Mouse (Mus musculus) limb, embryonic 10.5 days (tissue): Measurements from ENCODE around the gene Gucy1a1. TPM values are rescaled to one million over a fixed set of nuclear protein-coding genes. Genes with fewer than 3 reads are reported as not detected.

ENCODE experiments used
- DNase-seq: peaks from one replicate; pipeline ENCODE4 v3.0.0-alpha.2; 2017; ENCODE audit warnings: low spot score
- H3K27ac ChIP-seq: fragments of 300-500 bp; sonication (generic); 2 replicates; pipeline ENCODE4 v1.5.1; 2016; ENCODE audit warnings: mild to moderate bottlenecking
- H3K27me3 ChIP-seq: fragments of 300-500 bp; sonication (generic); 2 replicates; pipeline ENCODE4 v1.6.1; 2016; ENCODE audit warnings: low read depth, mild to moderate bottlenecking; ENCODE audit not compliant: poor library complexity, severe bottlenecking
- H3K36me3 ChIP-seq: fragments of 300-500 bp; sonication (generic); 2 replicates; pipeline ENCODE4 v1.6.1; 2016; ENCODE audit warnings: mild to moderate bottlenecking, moderate library complexity
- H3K4me1 ChIP-seq: fragments of 300-500 bp; sonication (generic); 2 replicates; pipeline ENCODE4 v1.6.1; 2016
- H3K4me3 ChIP-seq: fragments of 300-500 bp; sonication (generic); 2 replicates; pipeline ENCODE4 v1.5.1; 2016; ENCODE audit warnings: mild to moderate bottlenecking, moderate library complexity
- H3K9me3 ChIP-seq: fragments of 300-500 bp; sonication (generic); replicated peaks from 2 replicates; pipeline ENCODE4 v1.6.1; 2016; ENCODE audit warnings: mild to moderate bottlenecking
- WGBS: fragments of 180-500 bp; shearing (Covaris S2); methylation state at CpG from one replicate; pipeline ENCODE4 v1.1.7; 2016; 5-methylcytosine and 5-hydroxymethylcytosine counted together
- polyA plus RNA-seq: library from polyadenylated mRNA; unstranded; fragments of >200 nt; fragmentation: Nextera tagmentation; extraction: Ambion mirVana; gene quantifications from 2 replicates; pipeline ENCODE4 v1.2.1, GENCODE M21; 2016

The Gucy1a1 gene
- polyA plus RNA-seq, 1 experiment from 2014 or later, result 0.60 TPM

- H3K27ac ChIP-seq, result no peak overlapping the region
These were observed 84.0 kb downstream of the Gucy1a1 start for GRCm38 (mm10) chr3:82061402-82062180.

GRCm38 (mm10) chr3:82057201-82057600 is 88.4 kb downstream of the Gucy1a1 start:
- H3K4me1 ChIP-seq, result peaks cover 5% of the 10 kb centered on the region; the same call in 1 of the 2 replicates
- WGBS, result 62% methylated on average over 5 of the region's 5 CpGs
- no peaks in the 10 kb centered on the region for H3K9me3 ChIP-seq
- H3K27me3 ChIP-seq, result no peaks in the 10 kb centered on the region
- no peak for DNase-seq
- H3K27ac ChIP-seq, result no peak overlapping the region
- no peaks in the 10 kb centered on the region for H3K36me3 ChIP-seq
- H3K4me3 ChIP-seq, result no peak overlapping the region

More at GRCm38 (mm10) chr3:82061402-82062180, 84.0 kb downstream of the Gucy1a1 start:
- no peaks in the 10 kb centered on the region for H3K27me3 ChIP-seq
- WGBS, result 54% methylated on average over 9 of the region's 9 CpGs
- no peaks in the 10 kb centered on the region for H3K4me1 ChIP-seq
- no peak overlapping the region for H3K4me3 ChIP-seq
- no peak for DNase-seq
- no peaks in the 10 kb centered on the region for H3K9me3 ChIP-seq
- no peaks in the 10 kb centered on the region for H3K36me3 ChIP-seq

GRCm38 (mm10) chr3:82054283-82054974 is 91.2 kb downstream of the Gucy1a1 start:
- peaks cover 12% of the 10 kb centered on the region; the same call in 1 of the 2 replicates for H3K4me1 ChIP-seq
- H3K4me3 ChIP-seq, result no peak overlapping the region
- H3K9me3 ChIP-seq, result no peaks in the 10 kb centered on the region
- no peak for DNase-seq
- 44% methylated on average over 5 of the region's 5 CpGs for WGBS
- H3K27me3 ChIP-seq, result no peaks in the 10 kb centered on the region
- H3K36me3 ChIP-seq, result no peaks in the 10 kb centered on the region
- no peak overlapping the region for H3K27ac ChIP-seq

DNA sequence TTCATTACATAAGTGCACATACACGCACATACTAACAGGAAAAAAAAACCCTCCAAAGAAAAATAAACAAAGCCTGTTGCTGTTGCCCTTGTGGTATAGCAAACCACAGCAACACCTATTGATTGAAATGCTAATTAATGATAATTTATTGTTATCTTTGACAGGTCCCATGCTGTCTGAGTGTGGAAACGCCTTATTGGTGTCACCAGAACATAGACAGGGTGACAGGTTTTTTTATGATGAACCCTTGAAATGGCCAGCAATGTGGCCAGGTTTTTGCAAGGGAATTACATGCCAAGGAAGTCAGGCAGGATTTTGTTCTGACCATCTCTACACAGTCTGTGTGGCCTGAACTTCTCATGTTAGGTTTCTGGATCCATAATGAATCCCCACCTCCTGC is 93.6 kb downstream of the Gucy1a1 start:
- 47% methylated on average over 2 of the region's 2 CpGs for WGBS
- H3K4me1 ChIP-seq, result peaks cover 15% of the 10 kb centered on the region; the same call in 1 of the 2 replicates
- no peak for DNase-seq

DNA sequence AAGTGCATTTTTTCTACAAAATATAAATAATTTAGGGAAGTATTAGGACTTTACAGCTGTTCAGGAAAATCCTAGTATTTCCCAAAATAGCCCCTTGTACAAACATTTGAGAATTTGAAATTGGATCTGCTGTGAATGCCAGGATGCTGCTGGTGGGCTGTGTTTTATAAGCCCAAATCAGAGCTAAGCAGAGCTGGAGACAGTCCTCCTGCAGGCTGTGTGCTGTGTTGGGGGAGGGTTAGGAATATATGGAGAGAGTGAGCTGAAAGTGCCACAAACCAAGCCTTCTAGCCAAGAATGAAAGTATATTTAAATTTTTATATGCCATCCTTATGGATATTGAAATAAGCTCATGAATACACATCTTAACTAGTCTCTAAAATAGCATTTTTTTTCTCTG is 94.1 kb downstream of the Gucy1a1 start:
- no peaks in the 10 kb centered on the region for H3K27me3 ChIP-seq
- no peaks in the 10 kb centered on the region for H3K36me3 ChIP-seq
- H3K9me3 ChIP-seq, result no peaks in the 10 kb centered on the region
- peaks cover 15% of the 10 kb centered on the region; the same call in 1 of the 2 replicates for H3K4me1 ChIP-seq
- no peak for DNase-seq
- no peak overlapping the region for H3K4me3 ChIP-seq
- no peak overlapping the region for H3K27ac ChIP-seq

More for the DNA sequence above, 93.6 kb downstream of the Gucy1a1 start:
- H3K4me3 ChIP-seq, result no peak overlapping the region
- no peaks in the 10 kb centered on the region for H3K9me3 ChIP-seq
- no peaks in the 10 kb centered on the region for H3K36me3 ChIP-seq
- no peaks in the 10 kb centered on the region for H3K27me3 ChIP-seq
- no peak overlapping the region for H3K27ac ChIP-seq

GRCm38 (mm10) chr3:82048681-82049080 is 96.9 kb downstream of the Gucy1a1 start:
- peak overlapping the region; percentile 53; the same call in 1 of the 2 replicates for H3K27ac ChIP-seq
- peaks cover 11% of the 10 kb centered on the region; the same call in 1 of the 2 replicates for H3K4me1 ChIP-seq
- H3K36me3 ChIP-seq, result no peaks in the 10 kb centered on the region
- no peak for DNase-seq
- 67% methylated on average over 7 of the region's 7 CpGs for WGBS
- no peak overlapping the region for H3K4me3 ChIP-seq
- no peaks in the 10 kb centered on the region for H3K27me3 ChIP-seq
- no peaks in the 10 kb centered on the region for H3K9me3 ChIP-seq

- no peak for DNase-seq
- Histone ChIP-seq H3K9me3 (no peaks in the 10 kb centered on the region), H3K36me3 (no peaks in the 10 kb centered on the region), H3K27ac (no peak overlapping the region), H3K27me3 (no peaks in the 10 kb centered on the region), H3K4me3 (no peak overlapping the region), H3K4me1 (peaks cover 11% of the 10 kb centered on the region; the same call in 1 of the 2 replicates)
- WGBS, result 85% methylated on average over 4 of the region's 4 CpGs
These were observed 97.5 kb downstream of the Gucy1a1 start for GRCm38 (mm10) chr3:82048078-82048477.

GRCm38 (mm10) chr3:82047100-82047753 is 98.4 kb downstream of the Gucy1a1 start:
- Histone ChIP-seq H3K27ac (no peak overlapping the region), H3K4me3 (no peak overlapping the region), H3K9me3 (no peaks in the 10 kb centered on the region), H3K4me1 (peaks cover 11% of the 10 kb centered on the region; the same call in 1 of the 2 replicates), H3K36me3 (no peaks in the 10 kb centered on the region), H3K27me3 (no peaks in the 10 kb centered on the region)
- WGBS, result 39% methylated on average over 8 of the region's 8 CpGs
- DNase-seq, result peak; percentile 49

DNA sequence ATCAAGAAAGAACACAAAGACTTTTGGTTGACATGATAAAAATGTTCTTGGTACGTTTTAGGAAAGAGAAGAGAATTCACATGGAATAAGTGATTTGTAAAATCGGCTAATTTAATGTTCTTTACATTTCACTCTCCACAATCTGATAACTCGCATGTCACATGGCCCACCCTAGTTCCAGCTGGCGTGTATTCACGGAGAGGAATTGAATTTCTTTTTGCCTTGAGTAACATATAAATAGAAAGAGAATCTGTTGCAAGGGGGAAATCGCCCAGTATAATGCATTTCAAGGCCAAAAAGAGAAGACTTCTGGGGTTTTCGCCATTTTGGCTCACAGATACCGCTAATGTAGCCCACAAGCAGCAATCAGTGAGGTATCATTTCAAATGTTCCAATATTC is 99.5 kb downstream of the Gucy1a1 start:
- no peak for DNase-seq
- Histone ChIP-seq H3K4me3 (no peak overlapping the region), H3K9me3 (no peaks in the 10 kb centered on the region), H3K36me3 (no peaks in the 10 kb centered on the region), H3K27me3 (no peaks in the 10 kb centered on the region), H3K4me1 (peaks cover 4% of the 10 kb centered on the region; the same call in 1 of the 2 replicates), H3K27ac (no peak overlapping the region)
- 92% methylated on average over 8 of the region's 8 CpGs for WGBS

GRCm38 (mm10) chr3:82044902-82045301 is 100.7 kb downstream of the Gucy1a1 start:
- H3K9me3 ChIP-seq, result no peaks in the 10 kb centered on the region

GRCm38 (mm10) chr3:82043676-82044075 is 101.9 kb downstream of the Gucy1a1 start:
- peaks cover 4% of the 10 kb centered on the region; the same call in 1 of the 2 replicates for H3K4me1 ChIP-seq
- DNase-seq, result no peak
- whole genome bisulfite sequencing, result 84% methylated on average over 6 of the region's 6 CpGs
- no peaks in the 10 kb centered on the region for H3K27me3 ChIP-seq
- no peaks in the 10 kb centered on the region for H3K36me3 ChIP-seq
- H3K4me3 ChIP-seq, result no peak overlapping the region
- no peak overlapping the region for H3K27ac ChIP-seq
- H3K9me3 ChIP-seq, result no peaks in the 10 kb centered on the region

More at GRCm38 (mm10) chr3:82044902-82045301, 100.7 kb downstream of the Gucy1a1 start:
- H3K4me3 ChIP-seq, result no peak overlapping the region
- DNase-seq, result no peak
- no peaks in the 10 kb centered on the region for H3K36me3 ChIP-seq
- H3K27me3 ChIP-seq, result no peaks in the 10 kb centered on the region
- peaks cover 4% of the 10 kb centered on the region; the same call in 1 of the 2 replicates for H3K4me1 ChIP-seq
- WGBS, result 87% methylated on average over 5 of the region's 5 CpGs
- no peak overlapping the region for H3K27ac ChIP-seq
